Mouse (Mus musculus) forebrain, embryonic 15.5 days (tissue): Measurements from ENCODE around the gene Vps39. TPM values are rescaled to one million over a fixed set of nuclear protein-coding genes. Genes with fewer than 3 reads are reported as not detected.

Experiments
- ATAC-seq: fragments of 200-750 bp; cut with Nextera tagmentation; replicated peaks from 2 replicates; pipeline ENCODE4 v1.8.0; 2017; ENCODE audit warnings: mild to moderate bottlenecking, moderate TSS enrichment, moderate library complexity
- H3K27ac ChIP-seq: fragments of 300-500 bp; sonication (generic); replicated peaks from 2 replicates; pipeline ENCODE4 v1.5.1; 2015; ENCODE audit warnings: mild to moderate bottlenecking, inconsistent platforms
- H3K27me3 ChIP-seq: fragments of 300-500 bp; sonication (generic); 2 replicates; pipeline ENCODE4 v1.6.1; 2015; ENCODE audit warnings: inconsistent platforms
- H3K36me3 ChIP-seq: fragments of 300-500 bp; sonication (generic); 2 replicates; pipeline ENCODE4 v1.6.1; 2015; ENCODE audit warnings: mild to moderate bottlenecking, inconsistent platforms
- H3K4me1 ChIP-seq: fragments of 300-500 bp; sonication (generic); 2 replicates; pipeline ENCODE4 v1.6.1; 2015; ENCODE audit warnings: inconsistent platforms
- H3K4me2 ChIP-seq: fragments of 300-500 bp; sonication (generic); replicated peaks from 2 replicates; pipeline ENCODE4 v1.6.1; 2015; ENCODE audit warnings: mild to moderate bottlenecking, inconsistent platforms
- H3K4me3 ChIP-seq: fragments of 300-500 bp; sonication (generic); 2 replicates; pipeline ENCODE4 v1.5.1; 2015; ENCODE audit warnings: mild to moderate bottlenecking, inconsistent platforms
- H3K9ac ChIP-seq: fragments of 300-500 bp; sonication (generic); replicated peaks from 2 replicates; pipeline ENCODE4 v1.6.1; 2015; ENCODE audit warnings: mild to moderate bottlenecking, inconsistent platforms
- H3K9me3 ChIP-seq: fragments of 300-500 bp; sonication (generic); 2 replicates; pipeline ENCODE4 v1.6.1; 2016; ENCODE audit warnings: inconsistent platforms
- WGBS: fragments of 180-500 bp; shearing (Covaris S2); methylation state at CpG from one replicate; pipeline ENCODE4 v1.1.7; 2015; ENCODE audit warnings: mixed read lengths; 5-methylcytosine and 5-hydroxymethylcytosine counted together
- polyA plus RNA-seq: library from polyadenylated mRNA; unstranded; fragments of >200 nt; fragmentation: Nextera tagmentation; extraction: Ambion mirVana; gene quantifications from 2 replicates; pipeline ENCODE4 v1.2.1, GENCODE M21; 2015

The Vps39 gene
- polyA plus RNA-seq, 1 experiment from 2014 or later, result 50.0 TPM

GRCm38 (mm10) chr2:120288995-120289394 is 63.9 kb downstream of the Vps39 start, which contains the start of gene Pla2g4d:
Pla2g4d (minus strand) TSS chr2:120289197.
- no peaks in the 10 kb centered on the region for H3K27me3 ChIP-seq
- no peak for ATAC-seq
- H3K36me3 ChIP-seq, result no peaks in the 10 kb centered on the region
- no peaks in the 10 kb centered on the region for H3K4me1 ChIP-seq
- H3K27ac ChIP-seq, result no peak within 1 kb of the TSS
- no peak within 1 kb of the TSS for H3K9ac ChIP-seq
- H3K4me3 ChIP-seq, result no peak within 1 kb of the TSS
- no peaks in the 10 kb centered on the region for H3K9me3 ChIP-seq
- 73% methylated on average over 5 of the region's 5 CpGs for WGBS
- no peak within 1 kb of the TSS for H3K4me2 ChIP-seq

DNA sequence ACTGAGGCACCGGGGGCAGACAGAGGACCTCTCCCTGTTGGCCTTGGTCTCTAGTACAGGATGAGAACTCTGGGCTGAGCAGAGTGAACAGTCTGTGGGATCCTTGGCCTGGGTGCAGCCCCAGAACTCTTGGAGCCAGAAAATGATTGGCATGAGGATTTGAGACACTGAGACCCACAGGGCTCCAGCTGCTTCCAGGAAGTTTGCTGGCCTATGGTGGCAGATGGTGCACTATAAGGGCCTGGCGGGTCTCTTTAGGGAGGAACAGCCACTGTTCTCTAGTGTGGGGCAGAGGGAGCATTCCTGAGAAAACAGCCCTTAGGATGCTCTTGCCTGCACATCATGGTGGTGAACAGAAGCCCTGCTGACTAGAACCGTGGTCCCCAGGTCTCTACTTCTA is 64.5 kb downstream of the Vps39 start:
- no peak overlapping the region for H3K4me2 ChIP-seq
- no peak for ATAC-seq
- H3K27me3 ChIP-seq, result no peaks in the 10 kb centered on the region
- no peaks in the 10 kb centered on the region for H3K4me1 ChIP-seq
- H3K36me3 ChIP-seq, result no peaks in the 10 kb centered on the region
- 88% methylated on average over 3 of the region's 3 CpGs for WGBS
- no peak overlapping the region for H3K9ac ChIP-seq
- H3K27ac ChIP-seq, result no peak overlapping the region
- H3K4me3 ChIP-seq, result no peak overlapping the region
- H3K9me3 ChIP-seq, result no peaks in the 10 kb centered on the region

DNA sequence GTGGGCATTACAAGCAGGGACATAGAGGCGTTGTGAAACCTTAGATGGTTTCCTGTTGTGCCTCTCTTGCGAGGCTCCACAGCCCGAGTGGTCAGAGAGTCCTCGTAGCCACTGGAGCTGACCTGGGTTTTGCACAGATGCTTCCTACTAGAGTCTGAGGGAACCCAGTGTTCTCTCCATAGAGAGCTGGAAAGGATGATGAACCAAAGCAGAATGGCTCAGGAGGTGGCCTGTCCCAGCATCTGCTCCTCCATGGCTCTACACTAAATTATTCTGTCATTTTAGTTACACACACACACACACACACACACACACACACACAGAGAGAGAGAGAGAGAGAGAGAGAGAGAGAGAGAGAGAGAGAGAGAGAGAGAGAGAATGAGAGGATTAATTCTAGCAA is 67.3 kb downstream of the Vps39 start:
- Histone ChIP-seq H3K4me2 (no peak overlapping the region), H3K9me3 (no peaks in the 10 kb centered on the region), H3K9ac (no peak overlapping the region), H3K27me3 (no peaks in the 10 kb centered on the region), H3K4me3 (no peak overlapping the region), H3K4me1 (no peaks in the 10 kb centered on the region), H3K27ac (no peak overlapping the region), H3K36me3 (no peaks in the 10 kb centered on the region)
- no peak for ATAC-seq
- WGBS, result 84% methylated on average over 4 of the region's 4 CpGs

DNA sequence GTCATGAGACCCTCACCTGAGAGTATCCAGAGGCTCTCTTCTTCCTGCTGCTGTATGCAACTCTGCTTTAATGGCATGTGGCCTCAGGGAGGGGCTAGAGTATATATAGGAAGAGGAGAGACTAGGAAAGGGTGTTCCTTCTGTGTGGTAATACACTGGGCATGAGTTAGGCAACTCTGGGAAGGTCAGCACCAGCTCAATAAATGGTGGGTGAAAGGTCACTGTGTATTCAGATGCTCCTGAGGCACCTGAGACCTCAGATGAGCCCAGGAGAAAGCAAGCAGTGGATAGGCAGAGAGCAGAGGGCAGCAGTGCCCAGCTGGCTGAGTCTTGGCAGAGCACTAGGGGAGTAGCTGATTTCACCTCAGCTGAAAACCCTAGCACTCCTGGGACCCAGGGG is 68.2 kb downstream of the Vps39 start:
- H3K4me3 ChIP-seq, result no peak overlapping the region
- H3K9me3 ChIP-seq, result no peaks in the 10 kb centered on the region
- H3K4me1 ChIP-seq, result no peaks in the 10 kb centered on the region
- no peaks in the 10 kb centered on the region for H3K36me3 ChIP-seq
- no peak for ATAC-seq
- H3K27me3 ChIP-seq, result no peaks in the 10 kb centered on the region
- no peak overlapping the region for H3K4me2 ChIP-seq
- H3K9ac ChIP-seq, result no peak overlapping the region
- no peak overlapping the region for H3K27ac ChIP-seq

DNA sequence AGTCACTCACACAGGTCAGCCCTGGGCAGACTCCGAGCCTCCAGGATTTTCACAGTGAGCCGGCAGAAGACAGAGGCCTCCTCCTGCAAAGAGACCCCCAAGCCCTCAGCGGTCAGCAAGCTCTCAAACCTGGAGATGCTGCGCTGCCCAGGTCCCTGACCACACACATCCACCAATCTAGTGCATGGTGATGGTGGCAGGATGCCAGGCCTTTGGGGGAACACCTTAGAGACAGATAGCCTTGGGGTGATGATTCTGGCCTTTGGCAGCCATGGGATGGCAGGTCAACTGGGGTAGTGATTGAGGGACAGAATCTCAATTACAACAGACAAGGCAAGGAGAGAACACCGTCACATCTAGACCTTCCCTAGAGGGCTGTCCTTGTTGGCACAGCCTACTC is 68.8 kb downstream of the Vps39 start:
- H3K4me3 ChIP-seq, result no peak overlapping the region

DNA sequence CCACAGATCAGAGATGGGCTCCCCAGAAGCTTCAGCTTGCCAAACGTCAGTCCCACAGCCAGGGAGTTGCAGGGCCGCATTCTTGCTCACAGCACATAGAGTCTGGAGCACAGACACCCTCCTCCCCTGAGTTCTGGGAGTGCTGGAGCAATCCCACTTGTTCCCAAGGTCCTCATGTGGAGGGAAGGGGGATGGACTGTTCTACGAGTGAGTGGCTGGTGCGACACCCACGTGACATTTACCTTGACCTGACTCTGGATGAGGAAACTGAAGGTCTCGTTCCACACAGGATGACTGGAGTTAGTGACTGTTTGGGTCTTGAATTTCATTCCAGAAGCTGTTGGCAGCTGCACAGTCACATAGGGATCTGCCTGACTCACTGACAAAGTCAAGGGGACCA is 69.4 kb downstream of the Vps39 start:
- 60% methylated on average over 6 of the region's 6 CpGs for WGBS
- no peak overlapping the region for H3K4me3 ChIP-seq

More for the DNA sequence above, 68.8 kb downstream of the Vps39 start:
- Histone ChIP-seq H3K9ac (no peak overlapping the region), H3K27ac (no peak overlapping the region), H3K9me3 (no peaks in the 10 kb centered on the region), H3K27me3 (no peaks in the 10 kb centered on the region), H3K36me3 (no peaks in the 10 kb centered on the region), H3K4me2 (no peak overlapping the region), H3K4me1 (no peaks in the 10 kb centered on the region)
- WGBS, result 79% methylated on average over 5 of the region's 5 CpGs
- no peak for ATAC-seq

DNA sequence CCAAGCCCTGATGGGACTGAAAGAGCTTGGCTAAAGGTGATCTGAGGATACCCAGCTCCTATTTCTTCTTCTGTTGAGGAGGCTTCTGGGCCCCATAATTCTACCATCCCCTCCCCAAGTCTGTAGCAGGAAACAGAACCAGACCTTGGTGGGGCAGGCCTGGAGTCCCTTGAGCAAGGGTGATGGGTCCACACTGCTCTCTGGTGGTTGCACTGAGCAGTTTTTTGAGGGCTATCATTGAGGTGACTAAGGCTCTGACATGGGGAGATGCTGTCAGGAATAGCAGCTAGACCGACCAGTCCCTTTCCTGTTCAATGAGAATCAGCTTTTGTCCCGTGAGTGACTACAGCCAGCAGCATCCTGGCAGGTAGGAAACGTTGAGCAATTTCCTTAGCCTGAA is 71.7 kb downstream of the Vps39 start:
- no peak overlapping the region for H3K27ac ChIP-seq

More for the DNA sequence above, 69.4 kb downstream of the Vps39 start:
- Histone ChIP-seq H3K9ac (no peak overlapping the region), H3K4me1 (no peaks in the 10 kb centered on the region), H3K9me3 (no peaks in the 10 kb centered on the region), H3K36me3 (no peaks in the 10 kb centered on the region), H3K4me2 (no peak overlapping the region), H3K27me3 (no peaks in the 10 kb centered on the region), H3K27ac (no peak overlapping the region)
- ATAC-seq, result no peak

GRCm38 (mm10) chr2:120279961-120280360 is 73.0 kb downstream of the Vps39 start:
- Histone ChIP-seq H3K9me3 (no peaks in the 10 kb centered on the region), H3K27ac (no peak overlapping the region), H3K4me1 (no peaks in the 10 kb centered on the region), H3K9ac (no peak overlapping the region), H3K4me3 (no peak overlapping the region), H3K27me3 (no peaks in the 10 kb centered on the region), H3K4me2 (no peak overlapping the region), H3K36me3 (no peaks in the 10 kb centered on the region)
- ATAC-seq, result no peak
- 16% methylated on average over 8 of the region's 8 CpGs for WGBS

More for the DNA sequence above, 71.7 kb downstream of the Vps39 start:
- 55% methylated on average over 3 of the region's 3 CpGs for WGBS
- Histone ChIP-seq H3K4me3 (no peak overlapping the region), H3K9me3 (no peaks in the 10 kb centered on the region), H3K4me1 (no peaks in the 10 kb centered on the region), H3K36me3 (no peaks in the 10 kb centered on the region), H3K27me3 (no peaks in the 10 kb centered on the region), H3K9ac (no peak overlapping the region), H3K4me2 (no peak overlapping the region)
- ATAC-seq, result no peak

GRCm38 (mm10) chr2:120276951-120277350 is 76.0 kb downstream of the Vps39 start:
- no peak overlapping the region for H3K27ac ChIP-seq
- no peak for ATAC-seq
- H3K9me3 ChIP-seq, result no peaks in the 10 kb centered on the region
- 75% methylated on average over 4 of the region's 4 CpGs for WGBS
- no peak overlapping the region for H3K4me2 ChIP-seq
- H3K27me3 ChIP-seq, result no peaks in the 10 kb centered on the region
- H3K4me3 ChIP-seq, result no peak overlapping the region
- H3K4me1 ChIP-seq, result no peaks in the 10 kb centered on the region
- no peak overlapping the region for H3K9ac ChIP-seq
- H3K36me3 ChIP-seq, result no peaks in the 10 kb centered on the region

DNA sequence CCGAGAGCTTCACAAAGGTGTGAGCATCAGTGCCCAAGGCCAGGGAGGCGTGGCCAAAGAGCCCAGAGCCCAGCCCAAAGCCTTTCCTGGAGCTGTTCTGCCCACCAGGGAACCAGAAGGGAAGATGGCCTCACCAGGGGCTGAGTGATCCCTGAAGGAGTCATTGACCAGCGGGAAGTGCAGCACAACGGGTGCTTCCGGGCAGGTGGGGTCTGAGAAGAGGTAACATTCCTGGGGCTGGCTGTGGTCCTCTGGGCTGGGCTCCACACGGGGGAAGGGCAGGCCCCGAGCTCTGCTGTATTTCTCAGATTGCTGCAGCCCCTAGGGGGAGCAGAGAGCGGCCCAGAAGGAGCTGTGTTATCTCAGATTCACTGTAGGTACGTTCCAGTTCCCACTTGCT is 84.3 kb downstream of the Vps39 start:
- Histone ChIP-seq H3K9me3 (no peaks in the 10 kb centered on the region), H3K4me1 (no peaks in the 10 kb centered on the region; the same call in 1 of the 2 replicates), H3K4me3 (no peak overlapping the region), H3K36me3 (no peaks in the 10 kb centered on the region), H3K4me2 (no peak overlapping the region), H3K27ac (no peak overlapping the region), H3K9ac (no peak overlapping the region), H3K27me3 (no peaks in the 10 kb centered on the region)
- no peak for ATAC-seq
- WGBS, result 5% methylated on average over 9 of the region's 9 CpGs

Other genes starting within 250 kb of the Vps39 start
- 9.7 and 11.7 TPM in 2 replicates for gene Ehd4, start 198.5 kb downstream of the Vps39 start, polyA plus RNA-seq
- gene Pla2g4e, start 107.8 kb downstream of the Vps39 start, polyA plus RNA-seq, result 1.7 and 1.8 TPM in 2 replicates
- gene Pla2g4d, start 63.9 kb downstream of the Vps39 start, polyA plus RNA-seq, result not detected in 2 replicates
- gene Pla2g4f, start 39.0 kb downstream of the Vps39 start, polyA plus RNA-seq, result not detected in 2 replicates
- 7.8 and 10.2 TPM in 2 replicates for gene Ganc, start 50.8 kb upstream of the Vps39 start, polyA plus RNA-seq
- 6.7 and 7.3 TPM in 2 replicates for gene Tmem87a, start 51.0 kb upstream of the Vps39 start, polyA plus RNA-seq
- gene Capn3, start 102.9 kb upstream of the Vps39 start, polyA plus RNA-seq, result 1.1 and 1.4 TPM in 2 replicates
- gene Zfp106, start 210.7 kb upstream of the Vps39 start, polyA plus RNA-seq, result 47.8 and 50.8 TPM in 2 replicates
- gene Snap23, start 214.5 kb upstream of the Vps39 start, polyA plus RNA-seq, result 17.3 and 19.6 TPM in 2 replicates